Mouse (Mus musculus) layer of hippocampus, postnatal 14 days (tissue): ENCODE measurements around the gene Ube2z. TPM values are rescaled to one million over a fixed set of nuclear protein-coding genes. Genes with fewer than 3 reads are reported as not detected.

Experiments used
- DNase-seq, 2 experiments: peaks; one replicate each; pipeline ENCODE4 v3.0.0; 2021 to 2022; ENCODE audit warnings: low spot score in 2 of 2, mixed read lengths in 1 of 2
- total RNA-seq, 2 experiments: library from RNA; stranded (reverse); gene quantifications; 2 replicates each; pipeline ENCODE4 v1.2.3; 2021

The Ube2z gene
- total RNA-seq, 2 experiments from 2014 or later = 54.4 to 55.3 TPM

DNA sequence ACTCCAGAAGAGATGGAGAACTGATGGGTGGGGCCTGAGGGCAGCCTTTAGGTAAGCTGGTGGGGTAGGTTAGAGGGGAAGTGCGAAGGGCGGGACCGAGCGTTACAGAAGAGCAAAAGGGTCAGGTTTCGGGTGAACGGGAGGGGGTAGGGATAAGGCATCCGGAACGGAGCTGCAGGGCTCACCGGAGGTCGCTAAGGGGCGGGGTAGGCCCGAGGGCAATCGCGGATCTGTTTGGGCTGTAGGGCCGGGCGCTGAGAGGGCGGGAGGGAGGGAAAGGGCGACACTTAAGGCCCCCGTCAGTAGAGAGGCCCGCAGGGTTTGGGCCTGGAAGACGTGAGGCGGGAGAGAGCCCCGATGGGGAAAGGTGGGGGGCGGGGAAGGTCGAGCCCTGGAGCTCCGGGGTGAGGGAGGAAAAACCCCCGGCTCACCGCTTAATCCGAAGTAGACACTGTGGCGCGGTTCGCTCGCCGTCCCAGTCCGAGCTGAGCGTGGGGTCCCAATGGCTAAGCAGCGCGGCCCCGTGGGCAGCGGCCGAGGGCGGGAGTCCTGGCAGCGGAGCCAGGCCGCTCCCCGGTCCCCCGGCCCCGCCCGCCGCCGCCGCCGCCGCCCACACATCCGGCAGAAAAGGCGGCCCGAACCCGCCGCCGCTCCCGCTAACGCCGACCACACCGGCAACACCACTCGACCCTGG is 520 bp downstream of the Ube2z start:
- peak in 1 of 2 experiments; percentile 31 for DNase-seq

DNA sequence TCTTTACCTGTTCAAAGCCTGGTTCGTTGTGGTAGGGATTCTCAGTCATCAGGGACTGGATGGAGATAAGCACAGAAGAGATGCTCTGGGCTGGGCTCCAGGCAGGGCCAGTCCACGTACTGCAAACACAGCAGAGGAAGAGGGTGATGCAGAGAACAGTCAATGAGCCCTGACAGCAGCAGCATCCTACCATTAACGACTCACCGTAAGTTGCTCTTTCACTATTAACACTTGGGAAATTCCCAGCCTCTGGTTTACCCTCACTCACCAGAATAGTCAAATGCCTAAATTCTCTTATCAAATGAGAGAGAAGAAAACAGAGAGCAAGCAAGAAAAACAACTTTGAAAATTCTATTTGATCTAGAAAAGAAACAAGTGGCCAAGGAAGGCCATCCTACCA is 6.9 kb downstream of the Ube2z start:
- no peak for DNase-seq

DNA sequence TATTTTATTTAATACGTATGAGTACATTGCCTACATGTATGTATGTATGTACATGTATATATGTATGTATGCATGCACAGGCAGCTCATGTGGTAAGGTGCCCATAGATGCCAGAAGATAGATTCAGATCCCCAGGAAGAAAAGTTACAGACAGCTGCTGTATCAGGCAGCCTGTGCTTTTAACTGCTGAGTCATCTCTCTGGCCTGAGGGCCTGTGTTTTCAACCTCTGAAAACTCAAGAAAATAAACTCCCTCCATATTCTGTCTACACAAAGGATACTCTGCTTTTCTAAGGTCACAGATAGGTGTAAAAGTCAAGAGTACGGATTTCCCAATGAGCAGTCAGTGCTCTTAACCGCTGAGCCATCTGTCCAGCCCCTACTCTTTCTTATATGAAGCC is 14.3 kb downstream of the Ube2z start:
- no peak for DNase-seq

DNA sequence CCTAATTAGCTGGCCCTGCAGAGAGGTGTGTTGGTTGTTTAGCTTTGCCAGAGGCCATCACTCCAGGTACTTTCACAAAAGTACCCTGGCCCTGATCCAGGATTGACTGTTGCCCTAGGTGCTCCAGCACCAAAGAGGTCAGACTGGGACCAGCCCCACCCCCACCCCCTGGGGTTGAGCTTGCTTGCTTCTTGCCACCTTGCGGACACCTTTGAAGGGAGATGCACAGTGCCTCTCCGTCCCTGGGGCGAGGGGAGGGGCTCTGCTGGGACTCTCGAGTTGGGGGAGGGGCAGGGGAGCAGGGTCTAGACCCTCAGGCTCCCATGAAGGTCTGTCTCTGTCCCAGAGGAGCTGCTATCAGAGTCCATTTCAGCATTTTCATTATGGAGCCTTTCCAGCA is 15.2 kb downstream of the Ube2z start:
- DNase-seq = no peak

DNA sequence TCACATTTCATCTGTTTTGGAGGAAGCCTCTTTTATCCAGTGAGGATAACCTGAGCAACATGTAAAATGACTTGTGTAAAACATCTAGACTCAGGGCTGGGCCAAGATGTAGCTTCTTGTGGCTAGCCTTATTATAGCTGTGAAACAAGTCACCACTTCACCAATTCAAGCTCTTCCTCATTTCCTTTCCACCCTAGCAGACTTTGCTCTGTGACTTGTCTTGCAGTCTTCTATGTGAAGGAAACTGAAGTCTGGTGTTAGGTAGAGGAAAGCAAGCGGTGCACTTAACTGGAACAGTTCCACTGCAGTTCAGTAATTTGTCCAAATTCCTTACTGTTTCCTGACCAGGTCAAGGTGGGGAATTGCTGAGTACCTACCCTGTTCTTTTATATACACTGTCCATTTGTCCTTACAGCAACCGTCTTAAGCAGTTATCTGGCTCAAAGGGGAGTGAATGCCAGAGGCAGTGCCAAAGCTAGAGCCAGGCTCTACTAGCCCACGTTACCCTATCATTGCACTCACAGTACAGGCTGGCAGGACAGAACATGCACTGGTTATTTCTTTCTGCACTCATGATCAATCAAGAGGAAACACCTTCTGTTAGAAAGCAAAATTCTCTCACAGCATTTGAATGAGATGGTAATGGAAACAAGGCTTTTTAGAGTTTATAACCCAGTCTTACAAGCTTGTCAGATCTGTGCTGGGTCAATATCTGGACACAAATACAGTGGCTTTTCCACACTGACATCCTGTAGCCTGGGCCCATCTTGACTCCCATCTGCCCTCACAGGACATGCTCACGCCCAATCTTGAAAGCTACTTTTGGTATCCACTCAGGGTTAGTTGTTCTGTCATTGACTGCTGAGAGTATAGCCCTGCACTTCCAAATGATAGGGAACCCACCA is 17.5 kb downstream of the Ube2z start:
- DNase-seq = no peak

DNA sequence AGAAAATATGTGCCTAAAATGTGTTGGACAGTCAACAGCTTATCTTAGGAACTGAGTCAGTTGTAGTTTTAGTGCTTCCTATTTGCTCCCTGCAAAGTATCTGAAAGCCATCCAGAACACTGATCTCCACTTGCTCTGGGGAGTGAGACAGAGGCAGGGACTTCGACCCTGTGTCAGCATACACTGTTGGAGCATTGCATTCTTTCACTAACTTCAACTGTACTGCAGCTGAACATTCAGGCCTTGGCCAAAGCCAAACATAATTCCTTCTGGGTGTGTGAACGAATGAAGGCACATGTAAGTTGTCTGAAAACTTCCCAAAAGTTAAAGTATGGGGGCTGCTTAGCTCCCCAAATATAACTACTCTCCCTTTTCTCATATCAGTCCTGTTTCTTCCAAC is 18.4 kb downstream of the Ube2z start:
- DNase-seq = no peak

DNA sequence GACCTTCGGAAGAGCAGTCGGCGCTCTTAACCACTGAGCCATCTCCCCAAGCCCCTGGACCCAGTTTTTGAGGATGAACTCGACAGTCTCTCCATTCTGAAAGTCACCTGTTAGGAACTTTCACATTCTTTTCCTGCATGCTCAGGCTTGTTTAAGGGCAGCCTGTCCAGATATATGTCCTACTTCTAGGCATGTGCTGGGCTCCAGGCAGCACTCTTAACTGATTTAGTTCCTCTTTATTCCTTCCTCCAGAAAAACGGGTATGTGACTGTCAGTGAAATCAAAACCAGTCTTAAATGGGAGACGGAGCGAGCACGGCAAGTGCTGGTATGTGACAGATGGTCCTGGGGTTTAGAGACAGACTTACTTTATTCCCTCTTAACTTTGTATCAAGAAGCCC is 19.2 kb downstream of the Ube2z start:
- DNase-seq = no peak

DNA sequence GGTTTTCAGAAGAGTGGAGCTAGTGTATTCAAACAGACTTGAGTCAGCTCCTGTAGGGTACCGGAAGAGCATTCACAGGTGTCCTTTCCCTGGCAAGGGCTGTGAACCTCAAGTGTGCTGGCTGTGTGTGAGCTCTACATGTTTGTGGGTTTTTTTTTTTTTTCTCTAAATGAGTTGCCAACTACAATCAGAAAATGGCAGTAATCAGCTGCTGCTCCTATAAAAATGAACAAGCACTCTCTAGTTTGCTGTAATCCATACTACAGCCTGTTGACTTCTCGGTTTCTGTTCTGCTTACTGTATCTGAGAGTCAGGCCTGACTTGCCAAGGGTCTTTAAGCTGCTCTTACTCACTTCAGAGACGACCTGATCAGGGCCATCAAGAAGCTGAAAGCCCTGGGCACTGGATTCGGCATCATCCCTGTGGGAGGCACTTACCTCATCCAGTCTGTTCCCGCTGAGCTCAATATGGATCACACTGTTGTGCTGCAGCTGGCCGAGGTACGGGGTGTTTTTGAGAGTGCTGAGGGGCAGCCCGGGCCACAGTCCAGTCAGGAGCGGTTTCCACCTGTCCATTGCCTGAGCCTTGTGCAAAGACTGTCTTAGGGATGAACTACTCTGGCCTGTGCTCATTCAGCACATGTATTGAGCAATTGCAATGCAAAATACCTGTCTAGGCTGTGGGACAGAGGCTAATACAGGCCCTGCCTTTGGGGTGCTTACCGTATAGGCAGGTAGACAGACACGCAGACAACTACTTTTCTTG is 20.2 kb downstream of the Ube2z start:
- no peak for DNase-seq

DNA sequence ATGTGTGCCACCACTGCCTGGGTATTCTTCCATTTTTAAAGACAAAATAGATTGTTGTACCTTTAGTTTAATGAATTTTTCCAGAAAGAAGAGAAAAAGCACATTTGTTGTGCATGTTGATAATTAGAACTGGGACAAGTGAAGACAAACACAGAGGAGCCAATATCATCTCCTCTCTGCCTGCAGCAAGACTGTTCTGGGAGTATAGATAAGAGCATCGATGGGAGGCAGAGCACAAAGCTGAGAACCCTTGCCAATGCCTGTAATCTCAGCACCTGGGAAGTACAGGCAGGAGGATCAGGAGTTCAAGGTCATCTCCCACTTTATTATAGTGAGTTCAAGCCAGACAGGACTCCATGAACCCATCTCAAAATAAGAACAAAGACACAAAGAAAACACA is 26.6 kb downstream of the Ube2z start:
- DNase-seq = no peak

DNA sequence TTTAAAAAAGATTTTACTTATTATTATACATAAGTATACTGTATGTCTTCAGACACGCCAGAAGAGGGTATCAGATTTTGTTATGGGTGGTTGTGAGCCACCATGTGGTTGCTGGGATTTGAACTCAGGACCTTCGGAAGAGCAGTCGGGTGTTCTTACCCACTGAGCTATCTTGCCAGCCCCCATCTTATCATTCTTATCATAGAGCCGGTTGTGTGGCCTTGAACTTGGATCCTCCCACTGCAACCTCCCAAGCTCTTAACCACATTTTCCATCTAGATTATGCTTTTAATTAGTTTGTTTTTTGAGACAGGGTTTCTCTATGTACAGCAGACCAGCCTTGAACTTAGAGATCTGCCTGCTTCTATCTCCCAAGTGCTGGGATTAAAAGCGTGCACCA is 27.7 kb downstream of the Ube2z start:
- no peak for DNase-seq

DNA sequence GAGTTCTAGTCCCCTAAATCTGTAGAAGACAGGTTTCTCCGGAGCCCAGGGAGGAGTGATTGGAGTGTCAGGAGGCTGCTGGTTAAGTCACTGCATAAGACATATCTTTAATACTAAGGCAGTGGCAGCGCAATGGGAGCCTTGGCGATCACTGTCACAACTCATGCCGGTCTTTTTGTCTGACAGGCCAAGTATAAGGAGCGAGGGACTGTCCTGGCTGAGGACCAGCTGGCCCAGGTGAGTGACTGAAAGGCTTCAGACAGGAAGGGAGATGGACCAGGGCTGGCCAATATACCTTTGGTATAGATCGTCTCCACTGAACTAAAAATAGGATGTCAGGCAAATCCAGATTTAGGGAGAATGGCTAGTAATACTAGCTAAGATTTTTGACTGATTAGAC is 30.1 kb downstream of the Ube2z start:
- peak in 1 of 2 experiments; percentile 33 for DNase-seq

DNA sequence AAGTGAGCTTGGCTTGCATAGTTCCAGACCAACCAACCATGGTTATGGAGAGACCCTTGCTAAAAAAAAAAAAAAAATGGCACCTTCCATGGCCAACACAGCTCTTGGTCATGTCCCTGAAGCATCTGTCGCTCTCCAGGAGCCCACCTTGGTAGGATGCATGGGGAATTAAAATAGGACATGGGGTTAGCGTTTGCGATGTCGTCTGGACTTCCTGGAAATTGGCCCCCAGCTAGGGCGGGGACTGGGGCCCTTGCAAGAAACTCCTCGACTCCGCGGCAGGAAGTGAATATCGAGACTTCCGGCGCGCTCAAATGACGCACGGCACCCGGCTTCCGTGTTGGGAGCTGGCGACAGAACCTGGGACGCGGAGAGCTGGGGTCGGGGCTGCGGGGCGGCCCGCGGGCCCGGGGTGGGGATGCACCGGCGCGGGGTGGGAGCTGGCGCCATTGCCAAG is 30.6 kb downstream of the Ube2z start, which contains the start of gene Snf8:
Snf8 (plus strand) TSS at position 290 of the 457 bp plus-strand sequence.
- peak; percentile 95 to 96 for DNase-seq

DNA sequence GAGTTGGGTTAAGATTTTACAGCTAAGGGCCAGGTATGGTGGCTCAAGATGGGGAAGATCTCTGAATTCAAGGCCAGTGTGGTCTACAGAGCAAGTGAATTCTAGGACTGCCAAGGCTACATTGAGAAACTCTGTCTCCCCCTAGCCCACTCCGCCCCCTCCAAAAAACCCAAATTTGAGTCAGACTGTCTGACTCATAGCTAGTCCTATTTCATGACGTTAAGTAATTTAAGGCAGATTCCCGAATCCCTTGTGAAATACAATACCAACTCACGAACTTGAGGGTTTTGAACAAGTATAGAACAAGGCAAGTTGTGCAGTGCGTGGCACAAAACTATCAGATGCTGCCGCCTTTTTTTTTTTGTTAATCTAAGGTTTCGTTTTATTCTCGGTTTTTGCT is 31.1 kb downstream of the Ube2z start:
- DNase-seq = no peak

DNA sequence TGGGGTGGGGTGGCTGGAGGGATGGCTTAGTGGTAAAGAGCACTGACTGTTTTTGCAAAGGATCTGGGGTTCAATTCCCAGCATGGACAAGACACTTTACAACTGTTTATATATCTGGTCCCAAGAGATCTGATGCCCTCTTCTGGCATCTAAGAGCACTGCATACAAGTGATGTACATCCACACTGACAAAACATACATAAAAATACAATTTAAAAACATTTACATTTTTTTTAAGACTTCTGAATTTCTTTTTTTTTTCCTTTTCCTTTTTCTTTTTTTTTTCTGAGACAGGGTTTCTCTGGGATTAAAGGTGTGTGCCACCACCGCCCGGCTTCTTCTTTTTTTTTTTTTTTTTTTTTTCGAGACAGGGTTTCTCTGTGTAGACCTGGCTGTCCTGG is 31.9 kb downstream of the Ube2z start:
- DNase-seq = no peak

DNA sequence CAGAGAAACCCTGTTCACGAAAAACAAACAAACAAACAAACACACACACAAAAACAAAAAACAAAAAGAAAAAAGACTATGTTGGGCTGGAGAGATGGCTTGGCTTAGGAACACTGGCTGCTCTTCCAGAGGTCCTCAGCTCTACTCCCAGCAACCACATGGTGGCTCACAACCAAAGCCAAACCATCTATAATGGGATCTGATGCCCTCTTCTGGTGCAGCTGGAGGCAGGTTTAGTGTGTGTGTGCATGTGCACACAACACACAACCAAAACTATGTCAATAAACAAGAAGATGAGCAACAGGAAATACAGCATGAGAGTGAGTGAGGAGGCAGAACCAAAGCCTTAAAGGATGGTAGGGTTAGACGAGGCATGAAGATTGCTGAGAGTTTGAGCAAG is 33.5 kb downstream of the Ube2z start:
- no peak for DNase-seq

DNA sequence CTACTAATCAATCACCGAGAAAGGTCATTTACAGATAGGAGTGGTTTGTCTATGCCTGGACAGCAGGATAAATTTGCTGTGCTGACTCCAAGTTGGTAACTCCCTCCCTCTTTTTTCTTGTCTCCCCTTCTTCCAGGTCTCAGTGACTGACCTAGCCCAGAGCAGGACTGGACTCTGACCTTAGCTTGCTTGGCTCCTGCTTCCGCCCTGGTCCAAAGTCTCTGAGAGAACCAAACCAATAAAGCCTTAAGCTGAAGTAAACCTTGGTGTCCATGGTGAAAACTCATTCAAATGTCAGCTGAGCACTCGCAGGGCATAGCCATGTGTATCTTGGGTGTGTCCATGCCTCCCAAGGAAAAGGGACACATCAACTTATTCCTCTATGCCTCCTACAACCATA is 34.6 kb downstream of the Ube2z start:
- no peak for DNase-seq

DNA sequence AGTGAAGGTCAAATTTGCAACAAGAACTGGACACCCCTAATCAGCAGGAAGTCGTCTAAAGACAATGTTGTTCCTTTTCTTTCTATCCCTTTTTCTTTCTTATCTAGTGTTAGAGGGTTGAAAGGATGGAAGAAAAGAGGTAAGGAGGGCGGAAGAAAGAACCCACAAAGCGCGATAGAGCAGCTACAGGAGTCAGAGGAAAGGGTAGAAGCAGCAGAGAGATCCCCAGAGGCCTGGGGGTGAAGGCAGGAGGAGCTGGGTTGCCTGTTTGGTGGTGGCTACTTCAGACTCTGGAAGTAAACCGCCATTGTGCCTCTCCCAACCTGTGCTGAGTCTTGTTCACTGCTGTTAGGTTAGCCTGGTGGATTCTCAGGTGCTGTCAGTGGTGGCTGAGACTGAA is 37.1 kb downstream of the Ube2z start:
- DNase-seq = no peak

DNA sequence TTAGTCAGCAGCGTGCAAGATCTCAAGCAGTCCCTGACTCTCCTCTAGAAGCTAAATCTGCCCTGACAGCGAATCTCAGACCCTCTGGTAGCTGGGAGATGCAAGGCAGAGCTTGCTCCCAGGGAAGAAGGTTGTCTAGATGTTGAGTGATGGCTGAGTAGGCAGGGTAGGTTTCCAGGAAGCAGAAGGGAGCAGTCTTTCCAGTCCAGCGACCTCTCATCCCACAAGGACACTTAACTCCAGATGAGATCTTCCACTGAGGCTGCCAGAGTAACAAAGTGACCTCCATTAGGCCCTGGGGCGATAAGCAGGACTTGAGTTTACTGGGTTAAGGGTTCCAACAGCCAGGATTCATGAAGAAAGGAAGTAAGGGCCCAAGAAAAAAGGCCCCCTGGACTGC is 44.6 kb downstream of the Ube2z start:
- no peak for DNase-seq

DNA sequence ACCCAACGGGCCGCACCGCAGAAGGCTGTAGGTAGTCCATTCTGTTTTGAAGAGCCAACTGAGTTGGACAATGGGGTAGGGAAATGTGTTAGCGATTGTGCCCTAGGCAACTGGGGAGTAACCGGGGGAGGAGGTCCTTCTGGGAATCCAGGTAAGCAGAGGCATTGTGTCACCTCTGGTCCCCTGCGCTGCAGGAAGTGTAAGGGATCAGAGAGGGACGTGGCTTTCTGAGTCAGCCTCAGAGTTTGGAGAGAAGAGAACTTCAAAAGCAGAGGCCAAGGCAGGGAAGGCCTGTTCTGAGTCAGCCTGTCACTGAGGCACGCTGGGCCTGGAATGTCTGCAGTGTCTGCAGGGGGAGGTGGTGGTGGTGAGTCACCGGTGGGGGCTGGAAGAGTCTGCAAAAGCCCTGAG is 47.2 kb downstream of the Ube2z start:
- DNase-seq = no peak

DNA sequence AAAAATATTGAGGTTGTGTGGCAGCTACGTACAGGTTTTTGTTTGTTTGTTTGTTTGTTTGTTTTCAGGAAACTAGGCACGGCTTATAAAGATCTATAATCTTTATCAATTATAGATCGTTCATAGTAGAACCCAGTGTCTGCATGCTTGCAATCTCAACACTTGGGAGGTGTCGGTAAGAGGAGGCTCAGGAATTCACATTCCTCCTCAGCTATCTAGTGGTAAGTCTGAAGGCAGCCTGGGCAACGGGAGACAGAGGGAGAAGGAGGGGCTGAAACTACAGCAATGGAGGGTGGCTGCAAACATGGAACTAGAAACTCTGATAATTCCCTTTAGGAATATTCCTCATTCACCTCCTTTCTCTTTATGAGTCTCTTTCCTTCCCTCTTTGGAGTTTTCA is 49.8 kb downstream of the Ube2z start:
- no peak for DNase-seq

DNA sequence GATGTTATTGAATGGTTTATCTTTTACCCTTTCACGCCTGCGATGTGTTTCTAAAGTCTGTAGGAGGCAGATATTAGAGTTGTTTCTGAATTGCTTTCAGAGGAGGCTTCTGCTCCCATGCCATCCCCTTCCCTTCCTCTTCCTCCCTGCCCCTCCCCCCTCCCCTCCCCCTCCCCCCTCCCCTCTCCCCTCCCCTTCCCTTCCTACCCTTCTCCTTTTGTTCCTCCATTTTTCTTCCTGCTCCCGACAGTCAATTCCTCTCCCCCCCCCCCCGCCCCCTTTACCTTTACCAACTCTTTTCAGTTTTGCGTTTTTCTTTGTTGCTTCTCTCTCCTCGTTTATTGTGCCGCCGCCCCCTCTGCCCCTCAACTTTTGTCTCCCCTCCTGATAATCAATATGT is 53.2 kb downstream of the Ube2z start:
- DNase-seq = no peak

DNA sequence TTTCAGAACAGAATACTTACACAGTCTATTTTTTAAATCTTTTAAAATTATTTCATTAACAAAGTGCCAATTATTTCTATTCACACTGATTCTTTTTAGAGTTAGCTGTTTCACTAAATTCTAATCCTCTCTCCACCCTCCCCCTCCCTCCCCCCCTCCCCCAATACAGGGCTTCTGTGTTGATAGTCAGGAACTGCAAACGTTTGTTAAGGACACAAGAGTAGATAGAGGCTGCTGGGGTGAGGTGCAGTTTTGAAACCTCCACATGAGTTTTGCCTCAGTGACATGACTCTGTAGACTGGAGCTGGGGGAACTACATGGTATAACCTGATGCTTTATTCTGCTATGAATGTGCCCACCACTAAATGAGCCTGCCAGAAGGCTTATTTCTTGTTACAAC is 56.4 kb downstream of the Ube2z start:
- DNase-seq = no peak
